Mouse (Mus musculus): Measurements from ENCODE around the gene Sirpb1a.
"Not testable (repeated sequence)": the region's sequence is repeated elsewhere in the genome, so short reads cannot be mapped to it uniquely, and the experiment has no call there.

- TF ChIP-seq CTCF (IDR thresholded peaks at IDR 0.05; ENCODE audit: control insufficient read depth, insufficient read depth, insufficient replicate concordance, low read depth, low read length); POLR2A (IDR thresholded peaks at IDR 0.05; ENCODE audit: control insufficient read depth, low read depth, low read length): not testable (repeated sequence)
Observed at GRCm38 (mm10) chr3:15426447-15426846, at the start of gene Sirpb1a.

Data from testis, adult 2 months (tissue).